Mouse (Mus musculus) right cerebral cortex, adult 2 months (tissue): Measurements from ENCODE around the gene Gm11077.

ENCODE experiments used
- DNase-seq, 2 experiments: peaks; one replicate each; pipeline ENCODE4 v3.0.0; 2021 to 2022; ENCODE audit warnings: low spot score in 2 of 2

Gene Gm11077

DNA sequence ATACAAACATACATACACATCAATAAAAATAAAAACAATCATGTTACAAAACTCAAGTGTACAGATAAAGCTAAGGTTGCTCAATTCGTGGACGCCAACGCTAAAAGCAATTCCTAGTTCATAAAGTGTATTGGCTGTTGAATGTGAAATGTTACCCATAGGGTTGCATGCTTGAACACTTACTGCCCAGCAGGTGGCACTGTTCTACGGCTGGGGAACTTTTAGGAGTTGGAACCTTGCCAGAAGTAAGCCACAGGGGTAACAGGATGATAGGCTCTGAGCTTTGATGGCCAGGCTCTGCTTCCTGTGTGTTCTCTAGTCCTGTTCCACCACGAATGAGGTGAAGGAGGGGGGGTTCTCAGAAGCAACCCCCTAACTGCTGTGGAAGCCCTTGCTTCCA, at the start of gene Gm11077:
Gm11077 (plus strand) TSS at position 13 of the 400 bp plus-strand sequence.
- DNase-seq, result no peak

DNA sequence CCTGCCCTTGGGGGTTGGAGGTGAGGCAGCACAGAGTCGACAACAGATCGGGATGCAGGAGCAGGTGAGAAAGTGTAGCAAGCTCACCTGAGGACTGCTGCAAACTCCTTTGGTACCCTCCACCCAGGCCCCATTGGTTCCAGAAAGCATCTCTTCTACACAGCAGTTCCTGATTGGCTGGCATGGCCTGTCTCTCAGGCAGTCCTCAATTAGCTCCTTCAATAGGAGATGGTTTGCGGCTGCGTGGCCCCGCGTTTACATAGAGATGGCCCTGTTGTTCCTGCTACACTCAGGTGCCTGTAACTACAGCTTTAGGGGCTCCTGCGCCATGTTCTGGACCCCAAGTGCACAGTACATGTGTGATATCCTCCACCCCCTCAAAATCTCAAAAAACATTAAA, 48.4 kb upstream of the Gm11077 start:
- DNase-seq, result no peak

DNA sequence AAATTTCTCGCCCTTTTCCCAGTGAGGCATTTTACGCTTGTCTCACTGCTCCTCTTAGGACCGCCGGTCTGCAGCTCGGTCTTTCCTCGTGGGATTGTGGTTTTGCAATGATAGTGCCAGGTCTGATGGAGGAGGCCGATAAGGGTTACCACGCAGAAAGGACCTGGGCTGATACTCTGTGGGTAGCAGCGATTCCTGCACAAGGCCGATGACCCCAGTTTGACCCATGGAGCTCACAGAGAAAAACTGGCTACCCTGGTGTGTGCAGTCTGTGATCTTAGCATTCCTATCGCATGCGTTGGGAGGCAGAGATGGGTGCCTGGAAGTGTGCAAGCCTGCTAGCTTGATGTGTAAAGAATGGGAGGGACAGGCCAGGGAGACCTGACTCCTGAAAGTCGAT, 46.3 kb upstream of the Gm11077 start:
- DNase-seq, result no peak

DNA sequence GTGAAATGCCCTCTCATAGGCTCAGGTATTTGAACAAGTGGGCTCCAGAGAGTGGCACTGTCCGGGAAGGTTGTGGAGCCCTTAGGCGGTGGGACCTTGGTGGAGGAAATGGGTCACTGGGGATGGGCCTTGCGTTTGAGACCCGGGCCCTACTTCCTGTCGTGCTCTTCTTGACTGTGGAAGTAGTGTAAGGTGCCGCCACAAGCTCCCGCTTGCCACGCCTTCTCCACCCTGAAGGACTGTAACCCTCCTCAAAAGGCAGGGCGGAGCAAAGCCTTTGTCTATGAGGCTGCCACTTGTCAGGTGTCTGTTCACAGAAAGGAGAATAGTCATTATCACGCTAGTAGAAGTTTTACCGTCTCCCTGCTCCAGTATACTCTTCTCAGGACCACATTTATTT, 44.7 kb upstream of the Gm11077 start:
- DNase-seq, result no peak

DNA sequence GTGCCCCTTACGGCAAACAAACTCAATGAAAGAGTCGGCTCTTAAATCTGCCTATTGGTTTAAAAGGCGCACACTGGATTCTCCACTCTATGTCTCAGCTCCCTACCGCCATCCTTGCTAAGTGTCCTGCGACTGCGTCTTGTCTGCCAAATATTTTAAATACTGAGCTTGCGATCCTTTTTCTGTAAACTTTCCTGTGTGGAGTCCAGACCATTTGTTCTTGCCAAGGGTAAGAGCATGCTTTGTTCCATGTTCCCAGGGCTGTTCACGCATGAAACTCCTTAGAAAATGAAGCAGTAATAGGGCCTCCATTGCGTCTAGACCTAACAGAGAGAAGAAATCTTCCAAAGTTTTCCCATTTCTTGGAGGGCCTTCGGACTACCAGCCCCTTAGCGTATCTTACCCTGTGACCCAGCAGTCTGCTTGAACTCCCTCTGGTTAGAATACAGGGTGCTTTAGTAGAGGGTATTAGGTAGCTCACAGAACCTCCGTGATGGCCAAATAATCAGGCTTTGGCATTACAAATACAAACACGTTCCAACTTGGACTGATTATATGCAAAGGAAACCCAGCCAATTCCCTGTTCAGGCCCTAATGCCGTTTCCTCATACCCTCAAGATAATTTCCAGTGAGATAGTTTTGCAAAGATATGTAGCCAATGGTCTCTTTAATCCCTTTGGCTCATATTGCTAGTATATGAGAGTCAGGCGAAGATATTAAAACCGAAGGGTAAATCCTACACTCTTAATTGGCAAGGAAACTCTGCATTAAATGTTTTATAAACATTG, 39.3 kb upstream of the Gm11077 start:
- DNase-seq, result no peak

DNA sequence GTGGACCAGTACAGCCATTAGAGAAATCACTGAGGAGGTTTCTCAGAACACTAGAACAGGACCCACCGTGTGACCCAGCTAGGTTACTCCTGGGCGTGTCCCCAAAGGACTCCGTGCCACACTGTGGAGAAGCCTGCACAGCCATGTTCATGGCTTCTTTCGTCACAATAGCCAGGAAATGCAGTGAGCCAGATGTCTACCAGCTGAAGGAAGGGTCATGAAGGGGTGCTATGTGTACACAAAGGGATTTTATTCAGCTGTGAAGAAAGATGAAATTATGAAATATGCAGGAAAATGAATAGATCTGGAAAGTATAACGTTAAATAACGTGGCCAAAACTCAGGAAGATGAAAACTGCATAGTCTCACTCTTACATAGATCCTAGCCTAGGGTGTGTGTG, 36.9 kb upstream of the Gm11077 start:
- no peak for DNase-seq

DNA sequence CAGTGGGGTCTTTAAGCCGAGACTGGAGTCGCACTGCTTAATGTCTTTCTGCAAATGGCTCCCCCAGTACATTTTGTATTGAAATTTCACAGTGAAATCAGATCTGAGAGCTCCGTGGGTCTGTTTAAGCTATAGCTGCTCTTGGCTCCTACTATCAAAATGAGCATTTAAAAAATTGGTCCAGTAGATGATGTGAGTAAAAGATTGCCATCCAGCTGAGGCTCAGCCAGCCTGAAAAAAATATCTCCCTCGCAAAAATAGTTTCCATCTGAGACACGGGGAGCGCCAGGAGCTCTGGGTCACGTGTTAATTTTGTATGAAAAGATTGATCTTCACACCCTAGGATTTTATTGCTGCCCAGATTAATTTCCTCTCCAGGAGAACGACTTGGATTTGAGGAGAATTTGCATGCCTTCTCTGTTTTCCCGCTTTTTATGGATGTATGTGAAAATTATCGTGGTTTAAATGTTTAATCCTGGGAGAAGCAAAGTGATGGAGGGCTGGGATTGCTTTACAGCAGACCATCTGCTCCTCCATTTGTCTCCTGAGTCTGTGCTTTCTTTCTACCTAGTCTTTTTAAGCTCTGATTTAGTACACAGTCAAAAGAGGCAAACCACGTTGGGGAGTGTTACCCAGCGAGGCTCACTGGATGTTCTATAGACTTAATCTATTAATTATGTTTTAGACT, 32.7 kb upstream of the Gm11077 start:
- no peak for DNase-seq

DNA sequence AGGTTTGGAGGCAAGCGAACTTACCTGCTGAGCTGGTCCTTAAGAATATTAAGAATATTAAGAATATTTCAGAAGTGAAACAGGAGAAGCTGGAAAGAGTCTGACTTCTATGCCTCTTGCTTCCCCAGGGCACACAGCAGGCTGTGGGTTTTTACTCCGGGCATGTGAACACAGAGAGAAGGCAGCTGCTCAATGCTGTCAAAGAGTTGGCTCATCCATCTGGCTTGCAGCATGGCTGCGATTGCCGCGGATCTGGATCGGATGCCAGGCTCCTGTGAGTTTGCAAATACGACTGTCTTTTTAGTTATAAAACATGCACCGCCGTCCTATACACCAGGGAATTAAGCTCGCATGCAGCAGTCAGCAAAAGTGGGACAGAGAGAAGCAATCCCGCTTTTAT, 31.1 kb upstream of the Gm11077 start:
- peak in 1 of 2 experiments; percentile 36 for DNase-seq

DNA sequence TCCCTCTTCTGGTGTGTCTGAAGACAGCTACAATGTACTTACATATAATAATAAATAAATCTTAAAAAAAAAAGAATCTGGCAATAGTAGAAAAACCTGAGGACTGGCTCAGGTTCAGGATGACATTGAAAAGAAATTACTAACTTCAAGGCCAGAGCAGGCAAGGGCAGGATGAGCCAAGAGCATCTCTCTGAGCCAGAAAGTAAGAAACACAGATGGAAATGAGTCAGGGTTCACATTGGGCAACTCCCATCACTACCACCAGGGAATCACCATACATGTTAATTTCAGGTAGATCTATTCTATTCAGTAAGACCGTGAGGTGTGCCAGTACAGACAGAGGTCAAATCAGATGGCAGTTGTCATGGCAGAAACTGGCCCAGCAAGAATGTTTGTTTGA, 30.5 kb upstream of the Gm11077 start:
- DNase-seq, result no peak

DNA sequence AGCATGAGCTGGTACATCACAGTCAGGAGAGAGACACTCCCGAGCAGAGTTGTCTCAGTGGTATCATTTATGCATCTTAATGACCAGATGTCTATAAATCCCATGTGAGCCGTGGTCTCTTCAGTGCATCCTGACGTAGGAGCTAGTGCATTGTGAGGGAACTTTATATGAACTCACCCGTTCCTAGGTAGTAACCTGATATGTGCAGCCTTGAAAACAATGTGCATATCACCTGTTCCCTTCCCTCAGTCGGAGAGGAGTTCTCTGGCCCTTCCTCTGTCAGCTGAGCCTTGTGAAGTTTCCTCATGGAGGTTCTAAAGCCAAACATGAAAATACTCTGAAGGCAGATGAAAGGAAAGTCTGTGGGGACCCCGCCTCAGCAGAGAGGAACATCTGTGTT, 27.8 kb upstream of the Gm11077 start:
- DNase-seq, result no peak

DNA sequence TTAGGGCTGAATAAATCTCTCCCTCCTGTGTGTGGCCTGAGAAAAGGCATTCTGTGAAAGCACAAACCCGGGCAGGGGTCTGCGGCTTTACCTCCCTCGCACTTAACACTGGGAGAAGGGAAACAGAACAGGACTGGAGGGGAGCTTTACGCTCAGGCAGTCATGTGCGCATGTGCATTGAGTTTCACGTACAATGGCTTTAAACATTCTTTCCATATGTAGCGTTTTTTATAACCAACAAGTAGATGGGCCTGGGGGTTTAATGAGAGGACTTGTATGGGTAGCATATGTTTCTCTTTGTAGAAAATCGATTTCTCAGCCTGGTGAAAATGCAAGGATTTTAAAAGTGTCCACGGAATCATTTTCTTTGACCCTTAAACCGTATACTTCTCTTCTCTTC, 24.0 kb upstream of the Gm11077 start:
- DNase-seq, result no peak

DNA sequence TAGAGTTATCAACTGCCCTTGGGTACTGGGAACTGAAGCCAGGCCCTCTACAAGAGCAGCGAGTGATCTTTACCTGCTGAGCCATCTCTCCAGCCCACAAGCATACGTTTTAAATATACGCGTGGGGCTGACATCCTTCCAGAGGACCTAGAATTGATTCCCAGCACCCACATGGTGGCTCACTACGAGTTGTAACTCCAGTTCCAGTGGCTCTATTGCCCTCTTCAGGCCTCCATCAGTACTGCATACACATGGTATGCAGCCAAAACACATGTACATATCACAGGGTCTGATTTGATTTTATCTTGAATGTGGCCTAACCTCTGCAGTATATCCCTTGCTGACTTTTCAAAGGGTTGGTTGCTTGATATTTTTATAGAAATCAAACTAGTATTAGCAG, 23.0 kb upstream of the Gm11077 start:
- DNase-seq, result no peak

DNA sequence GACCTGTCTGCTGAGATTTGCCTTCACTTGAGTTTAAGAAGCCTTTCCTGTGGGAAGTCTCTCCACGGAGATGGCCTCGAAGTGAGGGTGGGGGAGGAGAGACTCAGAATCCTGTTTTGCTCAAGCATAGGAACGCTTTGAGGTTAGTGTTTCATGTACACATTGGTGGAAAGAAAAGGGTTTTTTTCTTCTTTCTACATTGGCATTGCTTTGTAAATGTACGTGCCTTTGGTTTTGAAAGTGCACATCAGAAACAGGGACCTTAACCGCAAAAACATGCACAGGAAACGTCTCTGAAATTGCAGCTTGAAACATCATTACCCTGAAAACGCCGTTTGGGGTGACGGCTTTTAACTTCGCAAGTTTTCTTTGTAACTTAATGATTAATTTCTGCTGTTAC, 21.0 kb upstream of the Gm11077 start:
- no peak for DNase-seq

DNA sequence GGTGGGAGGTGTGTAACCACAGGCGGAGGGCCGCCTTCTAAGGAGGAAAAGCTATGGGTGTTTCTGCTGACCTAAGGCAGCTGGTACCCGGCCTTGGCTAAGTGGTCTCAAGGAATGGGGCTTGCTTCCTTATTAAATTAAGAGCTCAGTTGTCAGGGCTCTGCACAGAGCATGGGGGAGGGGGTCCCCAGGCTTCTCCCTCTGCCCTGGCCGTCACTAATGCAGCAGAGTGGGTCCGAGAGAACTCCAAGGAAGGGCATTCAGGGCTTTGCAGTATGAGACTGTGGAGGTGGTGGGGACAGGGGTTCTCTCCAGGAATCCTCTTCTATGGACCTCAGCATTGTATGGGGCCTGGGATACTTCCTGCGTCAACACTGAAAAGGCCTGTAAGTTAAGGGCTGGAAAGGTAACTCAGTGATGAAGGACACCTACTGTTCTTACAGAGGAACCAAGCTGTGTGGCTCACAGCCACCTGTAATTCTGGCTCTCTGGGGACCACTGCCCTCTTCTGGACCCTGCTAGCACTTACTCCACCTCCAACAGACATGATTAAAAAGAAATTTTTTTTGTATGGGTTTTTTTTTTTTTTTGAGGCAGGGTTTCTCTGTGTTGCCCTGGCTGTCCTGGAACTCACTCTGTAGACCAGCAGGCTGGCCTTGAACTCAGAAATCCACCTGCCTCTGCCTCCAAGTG, 19.5 kb upstream of the Gm11077 start:
- DNase-seq, result no peak

DNA sequence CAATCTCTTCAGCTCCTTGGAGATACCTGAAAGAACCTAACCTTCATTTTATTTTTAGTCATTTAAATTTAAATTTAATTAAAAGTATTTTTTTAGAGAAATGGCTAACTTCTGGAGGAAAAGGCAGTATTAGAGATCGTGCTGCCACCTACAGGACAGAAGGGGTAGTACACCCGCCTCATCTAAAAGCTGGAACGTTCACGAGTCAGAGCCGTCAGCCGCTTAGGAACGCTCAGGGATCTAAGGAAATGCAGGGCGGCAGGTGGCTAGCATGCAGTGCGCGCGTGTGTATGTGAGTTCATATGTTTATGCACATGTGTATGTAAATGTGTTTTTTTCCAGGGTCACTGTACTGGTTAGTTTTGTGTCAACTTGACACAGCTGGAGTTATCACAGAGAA, 16.3 kb upstream of the Gm11077 start:
- peak; percentile 86 to 87 for DNase-seq

DNA sequence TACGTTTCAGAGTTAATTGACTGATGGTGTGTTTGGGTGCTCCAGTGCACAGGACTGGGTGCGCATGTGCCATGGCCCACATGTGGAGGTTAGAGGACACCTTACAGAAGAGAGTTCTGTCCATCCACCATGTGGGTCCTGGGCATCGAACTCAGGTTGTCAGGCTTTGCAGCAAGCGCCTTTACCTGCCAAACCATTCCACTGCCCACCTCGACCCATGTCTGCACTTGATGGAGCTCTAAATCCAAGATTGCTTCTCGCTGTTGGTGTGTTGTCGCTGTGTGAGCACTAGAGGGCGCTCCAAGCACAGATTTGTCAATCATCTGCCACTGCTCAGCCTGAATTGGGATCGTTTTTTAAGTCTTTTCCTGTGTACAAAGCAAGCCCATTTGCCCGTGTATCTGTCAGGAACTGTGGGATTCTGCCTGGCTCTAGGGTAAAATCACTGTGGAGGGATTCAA, 14.1 kb upstream of the Gm11077 start:
- DNase-seq, result peak; percentile 77 to 85

DNA sequence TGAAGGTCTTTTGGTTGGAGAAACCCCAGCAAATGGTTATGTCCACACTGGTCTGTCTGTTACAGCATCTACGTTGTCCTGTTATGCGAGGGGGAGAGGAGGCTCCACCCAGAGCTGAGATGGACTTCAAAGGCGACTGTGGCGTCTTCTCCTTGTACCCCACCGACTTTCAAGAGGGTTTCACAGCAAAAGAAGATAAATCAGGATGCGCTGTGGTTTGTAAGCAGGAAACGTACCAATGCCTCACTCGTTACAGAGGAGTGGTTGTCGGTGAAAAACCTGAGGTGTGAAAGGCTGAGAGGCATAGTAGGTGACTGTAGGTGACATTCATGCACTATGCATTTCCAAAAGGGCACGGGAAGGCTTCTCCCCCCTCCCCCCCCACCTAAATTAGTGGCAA, 7.0 kb upstream of the Gm11077 start:
- no peak for DNase-seq

DNA sequence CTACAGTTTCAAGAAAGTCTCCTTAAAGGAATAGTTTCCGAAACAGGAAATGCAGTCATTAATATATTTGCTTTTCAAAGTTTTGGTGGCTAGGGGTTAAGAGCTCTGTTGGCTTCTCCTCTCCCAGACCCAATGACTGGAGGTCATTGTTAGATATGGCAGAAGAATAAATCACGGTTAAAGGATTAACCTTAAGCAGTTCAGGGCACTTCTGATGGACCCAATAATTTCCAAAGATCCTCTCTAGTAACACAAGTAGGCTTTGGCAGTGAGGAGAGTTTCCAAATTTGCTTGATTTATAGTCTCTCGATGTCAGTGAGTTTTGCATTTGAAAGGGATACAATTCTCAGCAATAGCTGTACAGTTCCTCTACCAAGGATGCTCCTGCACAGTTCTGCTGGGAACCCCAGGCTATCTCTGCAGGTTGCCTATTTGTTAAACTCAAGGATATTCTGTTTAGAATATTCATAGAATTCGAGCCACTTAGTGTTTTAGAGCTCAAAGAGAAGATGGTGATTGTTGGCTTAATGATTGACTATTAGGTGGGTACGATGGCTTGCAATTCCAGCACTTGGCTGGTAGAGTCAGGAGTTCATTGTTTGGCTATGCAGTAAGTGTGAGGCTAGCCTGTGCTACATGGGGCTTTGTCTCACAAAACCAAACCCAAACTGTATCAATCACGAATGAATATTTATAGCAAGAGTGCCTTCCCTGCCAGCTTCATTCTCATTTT, 1.8 kb downstream of the Gm11077 start:
- DNase-seq, result peak in 1 of 2 experiments; percentile 17

DNA sequence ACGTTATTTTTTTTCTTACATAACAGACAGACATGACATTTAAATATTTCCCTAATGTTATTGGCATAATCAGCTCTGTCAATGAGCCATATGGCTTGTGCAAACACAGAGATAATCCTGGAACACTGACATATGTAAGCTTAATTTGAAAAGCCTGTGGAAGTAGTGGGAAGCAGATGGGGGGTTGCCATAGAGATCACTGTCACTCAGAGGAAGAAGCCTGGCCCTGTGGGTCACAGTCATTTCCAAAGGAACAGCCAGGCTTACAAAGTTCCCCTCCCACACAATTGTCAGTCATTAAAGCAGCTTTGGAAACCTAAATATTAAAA, 2.3 kb downstream of the Gm11077 start:
- DNase-seq, result peak; percentile 33 to 48

DNA sequence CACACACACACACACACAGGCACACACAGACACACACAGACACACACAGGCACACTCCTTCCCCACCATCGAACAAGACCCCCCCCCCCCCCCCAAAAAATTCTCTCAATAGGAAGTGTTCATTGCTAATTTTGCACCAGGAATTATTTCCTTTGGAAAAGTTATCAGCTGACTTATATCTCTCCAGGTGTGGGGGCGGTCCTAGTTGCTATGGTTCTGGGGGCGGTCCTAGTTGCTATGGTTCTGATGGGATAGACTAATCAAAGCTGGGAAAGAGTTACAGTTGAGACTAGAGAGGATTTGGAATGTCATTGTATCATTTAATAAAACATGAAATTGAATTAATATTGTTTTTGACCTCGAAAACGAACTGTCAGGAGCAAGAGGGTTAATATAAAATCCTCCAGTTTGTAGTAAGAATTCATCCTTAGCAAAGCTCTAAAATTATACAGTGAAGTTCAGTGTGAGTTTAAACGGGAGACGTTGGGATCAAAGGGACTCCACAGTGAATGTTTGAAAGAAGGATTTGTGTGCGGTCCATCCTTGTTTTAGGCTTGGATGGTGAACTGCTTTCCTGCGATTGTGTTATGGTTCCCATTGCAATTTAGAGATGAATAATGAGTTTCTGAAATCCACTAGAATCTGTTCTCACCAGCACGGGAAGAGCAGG, 4.0 kb downstream of the Gm11077 start:
- DNase-seq, result peak in 1 of 2 experiments; percentile 18

DNA sequence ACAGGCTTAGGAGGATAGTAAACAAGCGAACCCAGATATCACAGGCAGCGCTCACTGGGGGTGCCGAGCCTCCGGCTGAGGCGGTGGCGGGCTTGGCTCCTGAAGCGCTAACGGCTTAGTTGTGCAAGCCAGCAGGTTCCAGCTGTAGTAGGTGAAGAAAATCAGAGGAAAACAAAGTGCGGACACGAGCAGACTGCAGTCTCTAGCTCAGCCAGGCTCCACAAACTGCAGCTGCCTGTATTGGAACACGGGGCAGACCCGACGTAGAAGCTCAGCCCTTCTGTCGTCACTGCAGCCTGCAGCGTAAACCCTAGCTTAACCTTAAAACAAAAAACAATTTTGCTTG, 4.5 kb downstream of the Gm11077 start:
- peak; percentile 26 to 31 for DNase-seq

DNA sequence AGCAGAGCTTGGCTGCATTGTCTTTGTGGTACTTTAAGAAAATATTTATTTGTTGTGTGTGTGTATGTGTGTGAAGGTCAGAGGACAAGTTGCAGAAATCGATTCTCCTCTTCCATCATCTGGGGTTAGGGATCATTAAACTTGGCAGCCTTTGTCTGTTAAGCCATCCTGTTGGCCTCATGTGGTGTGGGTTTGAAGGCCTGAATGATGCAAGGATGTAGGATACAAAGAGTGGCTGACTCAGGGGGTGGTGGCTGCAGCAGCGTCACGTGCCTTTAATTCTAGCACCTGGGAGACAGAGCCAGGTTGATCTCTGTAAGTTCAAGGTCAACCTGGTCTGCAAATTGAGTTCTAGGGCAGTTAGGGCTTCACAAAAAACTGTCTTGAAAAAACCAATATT, 16.5 kb downstream of the Gm11077 start:
- no peak for DNase-seq
